Mouse (Mus musculus): ENCODE measurements around the gene Pigp. TPM values are rescaled to one million over a fixed set of nuclear protein-coding genes. Genes with fewer than 3 reads are reported as not detected.

The Pigp gene
- polyA plus RNA-seq, 1 experiment: 62.1 TPM

- Histone ChIP-seq H3K27ac (ENCODE audit: insufficient read depth, low read length) (no peak overlapping the region), H3K4me3 (ENCODE audit: insufficient read depth, low read length) (no peak overlapping the region), H3K4me1 (ENCODE audit: control insufficient read depth, insufficient read depth, low read length) (peaks cover 7% of the 10 kb centered on the region)
- TF ChIP-seq POLR2A (IDR thresholded peaks at IDR 0.05; ENCODE audit: extremely low read depth, insufficient read depth, low read length): no peak
- no peak for TF ChIP-seq CTCF (IDR thresholded peaks at IDR 0.05; ENCODE audit: extremely low read depth, insufficient read depth, low read length)
These were observed 23.4 kb upstream of the Pigp start for GRCm38 (mm10) chr16:94395051-94395450.

DNA sequence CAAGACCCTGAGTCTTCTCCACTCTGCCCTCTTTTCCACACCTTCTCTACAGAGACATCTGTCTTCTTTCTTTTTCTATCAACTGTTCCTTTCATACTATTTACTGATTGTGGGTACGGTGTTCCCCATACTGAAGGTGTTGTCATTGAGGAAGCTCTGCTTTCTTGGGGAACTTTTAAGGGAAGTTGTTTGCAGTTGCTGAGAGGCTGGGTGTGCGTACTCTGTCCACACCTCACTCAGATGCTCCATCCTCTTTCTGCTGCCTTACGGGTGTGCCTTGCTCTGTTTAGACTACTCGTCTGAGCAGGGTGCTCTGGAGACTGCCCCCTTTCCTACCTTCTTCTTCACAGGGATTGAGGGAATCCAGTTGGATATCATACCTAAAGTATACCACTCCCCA is 20.7 kb upstream of the Pigp start:
- Histone ChIP-seq H3K4me3 (ENCODE audit: insufficient read depth, low read length) (no peak overlapping the region), H3K27ac (ENCODE audit: insufficient read depth, low read length) (no peak overlapping the region), H3K4me1 (ENCODE audit: control insufficient read depth, insufficient read depth, low read length) (peaks cover 7% of the 10 kb centered on the region)
- TF ChIP-seq POLR2A (IDR thresholded peaks at IDR 0.05; ENCODE audit: extremely low read depth, insufficient read depth, low read length) (no peak), CTCF (IDR thresholded peaks at IDR 0.05; ENCODE audit: extremely low read depth, insufficient read depth, low read length) (no peak)

DNA sequence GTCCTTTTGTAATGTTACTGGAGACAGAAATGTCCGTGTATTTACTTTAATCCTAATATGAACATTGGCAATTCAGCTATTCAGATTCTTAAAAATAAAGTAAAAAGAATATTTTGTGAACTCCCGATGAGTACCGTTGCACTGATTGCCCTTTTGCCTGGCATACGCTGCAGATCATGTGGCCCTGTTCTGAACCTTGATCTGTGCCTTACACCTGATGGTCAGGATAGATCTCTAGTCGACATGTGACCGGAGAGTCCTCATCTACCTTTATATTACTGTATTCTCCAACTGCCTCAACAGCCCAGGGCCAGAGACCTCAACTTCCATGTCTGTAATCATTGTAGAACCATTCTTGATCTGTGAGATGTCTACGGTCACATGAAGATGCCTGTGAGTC is 16.0 kb upstream of the Pigp start:
- H3K4me1 ChIP-seq (ENCODE audit: control insufficient read depth, insufficient read depth, low read length): peaks cover 7% of the 10 kb centered on the region
- no peak overlapping the region for H3K4me3 ChIP-seq (ENCODE audit: insufficient read depth, low read length)
- TF ChIP-seq CTCF (IDR thresholded peaks at IDR 0.05; ENCODE audit: extremely low read depth, insufficient read depth, low read length) (no peak), POLR2A (IDR thresholded peaks at IDR 0.05; ENCODE audit: extremely low read depth, insufficient read depth, low read length) (no peak)
- no peak overlapping the region for H3K27ac ChIP-seq (ENCODE audit: insufficient read depth, low read length)

GRCm38 (mm10) chr16:94383277-94383676 is 11.6 kb upstream of the Pigp start:
- TF ChIP-seq CTCF (IDR thresholded peaks at IDR 0.05; ENCODE audit: extremely low read depth, insufficient read depth, low read length) (no peak), POLR2A (IDR thresholded peaks at IDR 0.05; ENCODE audit: extremely low read depth, insufficient read depth, low read length) (no peak)
- Histone ChIP-seq H3K4me3 (ENCODE audit: insufficient read depth, low read length) (no peak overlapping the region), H3K27ac (ENCODE audit: insufficient read depth, low read length) (no peak overlapping the region), H3K4me1 (ENCODE audit: control insufficient read depth, insufficient read depth, low read length) (peaks cover 16% of the 10 kb centered on the region)

DNA sequence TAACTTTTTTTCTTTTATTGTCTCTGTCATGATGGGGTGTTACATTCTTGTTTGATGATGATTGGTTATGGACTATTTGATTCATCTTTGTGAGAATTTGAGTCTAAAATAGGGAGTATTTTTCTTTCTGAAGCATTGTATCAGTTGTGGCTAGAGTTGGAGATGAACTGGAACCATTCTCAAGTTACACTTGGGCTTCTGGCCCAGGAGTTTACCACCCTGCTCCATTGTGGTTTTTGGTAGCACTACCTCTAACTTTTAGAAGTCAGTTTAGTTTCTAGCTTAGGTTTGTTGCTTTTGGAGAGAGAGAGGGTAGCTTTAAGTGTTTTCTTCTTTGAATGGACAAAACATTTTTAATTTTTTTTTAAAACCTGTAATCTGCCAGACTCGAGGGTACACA is 7.7 kb upstream of the Pigp start:
- Histone ChIP-seq H3K27ac (ENCODE audit: insufficient read depth, low read length) (no peak overlapping the region), H3K4me1 (ENCODE audit: control insufficient read depth, insufficient read depth, low read length) (peaks cover 11% of the 10 kb centered on the region), H3K4me3 (ENCODE audit: insufficient read depth, low read length) (no peak overlapping the region)
- TF ChIP-seq POLR2A (IDR thresholded peaks at IDR 0.05; ENCODE audit: extremely low read depth, insufficient read depth, low read length): no peak
- TF ChIP-seq CTCF (IDR thresholded peaks at IDR 0.05; ENCODE audit: extremely low read depth, insufficient read depth, low read length): no peak

- peaks cover 8% of the 10 kb centered on the region; the same call in 1 of the 2 replicates for H3K4me1 ChIP-seq (ENCODE audit: control insufficient read depth, insufficient read depth, low read length)
- peak overlapping the region; percentile 100 for H3K27ac ChIP-seq (ENCODE audit: insufficient read depth, low read length)
- peak overlapping the region; percentile 98 for H3K4me3 ChIP-seq (ENCODE audit: insufficient read depth, low read length)
- no peak for TF ChIP-seq CTCF (IDR thresholded peaks at IDR 0.05; ENCODE audit: extremely low read depth, insufficient read depth, low read length)
- TF ChIP-seq POLR2A (IDR thresholded peaks at IDR 0.05; ENCODE audit: extremely low read depth, insufficient read depth, low read length): no peak
These were observed 734 bp downstream of the Pigp start for GRCm38 (mm10) chr16:94370915-94371300.

DNA sequence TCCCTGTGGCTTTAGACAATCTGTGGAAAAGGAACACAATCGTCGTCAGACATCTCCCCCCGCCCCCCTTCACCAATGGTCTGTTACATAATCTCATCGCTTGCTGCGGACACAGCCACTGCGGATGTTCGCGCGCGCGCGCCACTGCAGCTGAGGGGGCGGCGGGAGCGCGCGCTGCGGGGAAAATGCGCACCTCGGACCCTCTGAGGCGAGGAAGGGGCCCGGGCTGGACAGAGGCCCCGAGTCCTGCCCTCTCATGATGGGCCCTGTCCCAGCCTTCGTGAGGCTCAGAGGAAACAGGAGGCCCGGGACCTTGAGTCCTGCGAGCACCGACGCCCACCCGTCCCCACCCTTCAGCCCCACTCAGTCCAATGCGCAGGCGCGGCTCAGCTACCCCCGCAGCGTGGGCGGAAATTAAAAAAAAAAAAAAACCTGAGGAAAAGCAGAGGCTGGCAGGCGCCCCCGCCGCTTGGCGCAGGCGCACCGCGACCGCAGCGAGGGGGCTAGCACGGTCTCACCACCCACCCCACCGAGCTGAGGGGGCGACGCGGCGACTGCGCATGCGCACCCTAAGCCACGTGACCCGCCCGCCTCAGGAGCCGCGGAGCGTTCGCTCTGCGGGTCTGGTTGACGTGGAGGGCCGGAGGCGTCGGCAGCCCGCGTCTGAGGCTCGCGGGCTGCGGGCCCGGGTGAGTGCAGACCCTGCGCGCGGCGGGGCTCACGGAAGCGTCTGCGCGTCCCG is 1.3 kb downstream of the Pigp start, which contains the start of gene Ttc3:
Ttc3 (plus strand) TSS at position 446 of the 742 bp plus-strand sequence.
- Histone ChIP-seq H3K4me1 (ENCODE audit: control insufficient read depth, insufficient read depth, low read length) (peaks cover 8% of the 10 kb centered on the region; the same call in 1 of the 2 replicates), H3K4me3 (ENCODE audit: insufficient read depth, low read length) (peak within 1 kb of the TSS; percentile 98), H3K27ac (ENCODE audit: insufficient read depth, low read length) (peak within 1 kb of the TSS; percentile 100)
- TF ChIP-seq POLR2A (IDR thresholded peaks at IDR 0.05; ENCODE audit: extremely low read depth, insufficient read depth, low read length) (peak; percentile 75), CTCF (IDR thresholded peaks at IDR 0.05; ENCODE audit: extremely low read depth, insufficient read depth, low read length) (no peak)

- peak overlapping the region; percentile 98 for H3K4me3 ChIP-seq (ENCODE audit: insufficient read depth, low read length)
- H3K4me1 ChIP-seq (ENCODE audit: control insufficient read depth, insufficient read depth, low read length): peaks cover 6% of the 10 kb centered on the region; the same call in 1 of the 2 replicates
- TF ChIP-seq CTCF (IDR thresholded peaks at IDR 0.05; ENCODE audit: extremely low read depth, insufficient read depth, low read length): no peak
- no peak for TF ChIP-seq POLR2A (IDR thresholded peaks at IDR 0.05; ENCODE audit: extremely low read depth, insufficient read depth, low read length)
- H3K27ac ChIP-seq (ENCODE audit: insufficient read depth, low read length): peak overlapping the region; percentile 100
These were observed 2.0 kb downstream of the Pigp start for GRCm38 (mm10) chr16:94369596-94370172.

- TF ChIP-seq POLR2A (IDR thresholded peaks at IDR 0.05; ENCODE audit: extremely low read depth, insufficient read depth, low read length): no peak
- no peak for TF ChIP-seq CTCF (IDR thresholded peaks at IDR 0.05; ENCODE audit: extremely low read depth, insufficient read depth, low read length)
- H3K27ac ChIP-seq (ENCODE audit: insufficient read depth, low read length): no peak overlapping the region
- no peak overlapping the region for H3K4me3 ChIP-seq (ENCODE audit: insufficient read depth, low read length)
- H3K4me1 ChIP-seq (ENCODE audit: control insufficient read depth, insufficient read depth, low read length): peaks cover 7% of the 10 kb centered on the region
These were observed 6.2 kb downstream of the Pigp start for GRCm38 (mm10) chr16:94365435-94365834.

DNA sequence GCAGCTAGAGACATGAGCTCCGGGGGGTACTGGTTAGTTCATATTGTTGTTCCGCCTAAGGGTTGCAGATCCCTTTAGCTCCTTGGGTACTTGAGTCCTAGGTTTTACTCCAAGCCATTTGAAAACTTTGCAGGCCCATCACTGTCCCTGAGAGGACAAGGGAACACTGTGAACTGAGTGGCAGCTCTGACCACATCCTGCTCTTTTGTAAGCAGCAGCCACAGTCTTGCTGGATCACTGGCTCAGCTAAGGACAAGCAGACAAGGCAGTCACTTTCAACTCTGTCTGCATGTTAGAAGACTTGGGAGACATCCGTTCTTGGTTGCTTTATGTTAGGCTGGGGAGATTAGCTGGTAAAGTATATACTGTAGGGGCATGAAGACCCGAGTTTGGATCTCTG is 7.8 kb downstream of the Pigp start:
- H3K4me1 ChIP-seq (ENCODE audit: control insufficient read depth, insufficient read depth, low read length): peaks cover 4% of the 10 kb centered on the region
- H3K27ac ChIP-seq (ENCODE audit: insufficient read depth, low read length): no peak overlapping the region
- TF ChIP-seq CTCF (IDR thresholded peaks at IDR 0.05; ENCODE audit: extremely low read depth, insufficient read depth, low read length) (no peak), POLR2A (IDR thresholded peaks at IDR 0.05; ENCODE audit: extremely low read depth, insufficient read depth, low read length) (no peak)
- no peak overlapping the region for H3K4me3 ChIP-seq (ENCODE audit: insufficient read depth, low read length)

Measured in cortical plate, adult 2 months (tissue).